Mouse (Mus musculus): ENCODE measurements around the gene Snai1. TPM values are rescaled to one million over a fixed set of nuclear protein-coding genes. Genes with fewer than 3 reads are reported as not detected.
A peak's percentile ranks its signal among the peaks of the same experiment; 100 is the strongest.

Snai1 gene
- polyA plus RNA-seq, 1 experiment from 2014 or later = 66.8 TPM

GRCm38 (mm10) chr2:167570815-167571214 is 32.8 kb downstream of the Snai1 start:
- H3K27me3 ChIP-seq (ENCODE audit: control insufficient read depth, insufficient read depth, low read length) = no peaks in the 10 kb centered on the region
- ATAC-seq (replicated peaks; ENCODE audit: insufficient number of reproducible peaks, low FRiP score, low TSS enrichment, low read depth) (no peak), DNase-seq (ENCODE audit: low spot score) (no peak)
- H3K4me3 ChIP-seq (ENCODE audit: low read depth, low read length) = no peak overlapping the region
- H3K4me1 ChIP-seq (ENCODE audit: control insufficient read depth, insufficient read depth, low read length) = no peaks in the 10 kb centered on the region
- H3K9me3 ChIP-seq (replicated peaks; ENCODE audit: control insufficient read depth, low read length) = no peaks in the 10 kb centered on the region
- WGBS = 91% methylated on average over 6 of the region's 6 CpGs
- H3K4me2 ChIP-seq (ENCODE audit: low read depth, low read length) = no peak overlapping the region
- H3K36me3 ChIP-seq (replicated peaks; ENCODE audit: control insufficient read depth, insufficient read depth, low read depth, low read length) = no peaks in the 10 kb centered on the region
- H3K9ac ChIP-seq (replicated peaks; ENCODE audit: low read length) = no peak overlapping the region
- no peak overlapping the region for H3K27ac ChIP-seq (replicated peaks; ENCODE audit: low read depth, low read length)

GRCm38 (mm10) chr2:167571442-167572220 is 33.6 kb downstream of the Snai1 start:
- Histone ChIP-seq H3K27ac (replicated peaks; ENCODE audit: low read depth, low read length) (0 out of 2 replicates have a peak overlapping the region, but pooled peaks have one; percentile 0), H3K9ac (replicated peaks; ENCODE audit: low read length) (no peak overlapping the region), H3K27me3 (ENCODE audit: control insufficient read depth, insufficient read depth, low read length) (no peaks in the 10 kb centered on the region), H3K4me1 (ENCODE audit: control insufficient read depth, insufficient read depth, low read length) (no peaks in the 10 kb centered on the region), H3K9me3 (replicated peaks; ENCODE audit: control insufficient read depth, low read length) (no peaks in the 10 kb centered on the region), H3K4me2 (ENCODE audit: low read depth, low read length) (no peak overlapping the region), H3K36me3 (replicated peaks; ENCODE audit: control insufficient read depth, insufficient read depth, low read depth, low read length) (no peaks in the 10 kb centered on the region), H3K4me3 (ENCODE audit: low read depth, low read length) (no peak overlapping the region)
- DNase-seq (ENCODE audit: low spot score) (no peak), ATAC-seq (replicated peaks; ENCODE audit: insufficient number of reproducible peaks, low FRiP score, low TSS enrichment, low read depth) (no peak)
- WGBS = 88% methylated on average over 18 of the region's 18 CpGs

- no peak for DNase-seq (ENCODE audit: low spot score)
- ATAC-seq (replicated peaks; ENCODE audit: insufficient number of reproducible peaks, low FRiP score, low TSS enrichment, low read depth) = no peak
- Histone ChIP-seq H3K27ac (replicated peaks; ENCODE audit: low read depth, low read length) (no peak overlapping the region), H3K9me3 (replicated peaks; ENCODE audit: control insufficient read depth, low read length) (no peaks in the 10 kb centered on the region), H3K9ac (replicated peaks; ENCODE audit: low read length) (peak overlapping the region; percentile 3; the same call in 1 of the 2 replicates), H3K4me3 (ENCODE audit: low read depth, low read length) (no peak overlapping the region), H3K4me2 (ENCODE audit: low read depth, low read length) (no peak overlapping the region), H3K27me3 (ENCODE audit: control insufficient read depth, insufficient read depth, low read length) (no peaks in the 10 kb centered on the region), H3K4me1 (ENCODE audit: control insufficient read depth, insufficient read depth, low read length) (no peaks in the 10 kb centered on the region), H3K36me3 (replicated peaks; ENCODE audit: control insufficient read depth, insufficient read depth, low read depth, low read length) (no peaks in the 10 kb centered on the region)
- WGBS = 67% methylated on average over 9 of the region's 9 CpGs
These were observed 36.8 kb downstream of the Snai1 start for GRCm38 (mm10) chr2:167574814-167575213.

- H3K27me3 ChIP-seq (ENCODE audit: control insufficient read depth, insufficient read depth, low read length) = no peaks in the 10 kb centered on the region
- no peak overlapping the region for H3K4me3 ChIP-seq (ENCODE audit: low read depth, low read length)
- H3K4me1 ChIP-seq (ENCODE audit: control insufficient read depth, insufficient read depth, low read length) = no peaks in the 10 kb centered on the region
- ATAC-seq (replicated peaks; ENCODE audit: insufficient number of reproducible peaks, low FRiP score, low TSS enrichment, low read depth) = no peak
- H3K9me3 ChIP-seq (replicated peaks; ENCODE audit: control insufficient read depth, low read length) = no peaks in the 10 kb centered on the region
- no peak overlapping the region for H3K27ac ChIP-seq (replicated peaks; ENCODE audit: low read depth, low read length)
- no peak for DNase-seq (ENCODE audit: low spot score)
- no peak overlapping the region for H3K4me2 ChIP-seq (ENCODE audit: low read depth, low read length)
- no peak overlapping the region for H3K9ac ChIP-seq (replicated peaks; ENCODE audit: low read length)
- no peaks in the 10 kb centered on the region for H3K36me3 ChIP-seq (replicated peaks; ENCODE audit: control insufficient read depth, insufficient read depth, low read depth, low read length)
- 77% methylated on average over 7 of the region's 7 CpGs for WGBS
These were observed 37.6 kb downstream of the Snai1 start for GRCm38 (mm10) chr2:167575581-167575980.

GRCm38 (mm10) chr2:167576121-167576620 is 38.2 kb downstream of the Snai1 start:
- H3K36me3 ChIP-seq (replicated peaks; ENCODE audit: control insufficient read depth, insufficient read depth, low read depth, low read length) = no peaks in the 10 kb centered on the region
- no peaks in the 10 kb centered on the region for H3K9me3 ChIP-seq (replicated peaks; ENCODE audit: control insufficient read depth, low read length)
- no peaks in the 10 kb centered on the region for H3K4me1 ChIP-seq (ENCODE audit: control insufficient read depth, insufficient read depth, low read length)
- H3K9ac ChIP-seq (replicated peaks; ENCODE audit: low read length) = no peak overlapping the region
- no peaks in the 10 kb centered on the region for H3K27me3 ChIP-seq (ENCODE audit: control insufficient read depth, insufficient read depth, low read length)
- DNase-seq (ENCODE audit: low spot score) (no peak), ATAC-seq (replicated peaks; ENCODE audit: insufficient number of reproducible peaks, low FRiP score, low TSS enrichment, low read depth) (no peak)
- WGBS = 74% methylated on average over 8 of the region's 8 CpGs
- H3K27ac ChIP-seq (replicated peaks; ENCODE audit: low read depth, low read length) = no peak overlapping the region
- no peak overlapping the region for H3K4me2 ChIP-seq (ENCODE audit: low read depth, low read length)
- no peak overlapping the region for H3K4me3 ChIP-seq (ENCODE audit: low read depth, low read length)

GRCm38 (mm10) chr2:167577186-167577785 is 39.3 kb downstream of the Snai1 start:
- no peak overlapping the region for H3K27ac ChIP-seq (replicated peaks; ENCODE audit: low read depth, low read length)
- H3K36me3 ChIP-seq (replicated peaks; ENCODE audit: control insufficient read depth, insufficient read depth, low read depth, low read length) = no peaks in the 10 kb centered on the region
- no peaks in the 10 kb centered on the region; the same call in 1 of the 2 replicates for H3K4me1 ChIP-seq (ENCODE audit: control insufficient read depth, insufficient read depth, low read length)
- 53% methylated on average over 9 of the region's 9 CpGs for WGBS
- H3K9ac ChIP-seq (replicated peaks; ENCODE audit: low read length) = no peak overlapping the region
- no peak overlapping the region for H3K4me3 ChIP-seq (ENCODE audit: low read depth, low read length)
- no peak for DNase-seq (ENCODE audit: low spot score)
- no peaks in the 10 kb centered on the region for H3K27me3 ChIP-seq (ENCODE audit: control insufficient read depth, insufficient read depth, low read length)
- H3K4me2 ChIP-seq (ENCODE audit: low read depth, low read length) = no peak overlapping the region; the same call in 1 of the 2 replicates
- no peaks in the 10 kb centered on the region for H3K9me3 ChIP-seq (replicated peaks; ENCODE audit: control insufficient read depth, low read length)
- no peak for ATAC-seq (replicated peaks; ENCODE audit: insufficient number of reproducible peaks, low FRiP score, low TSS enrichment, low read depth)

GRCm38 (mm10) chr2:167578521-167578920 is 40.5 kb downstream of the Snai1 start:
- 42% methylated on average over 5 of the region's 5 CpGs for WGBS
- Histone ChIP-seq H3K4me3 (ENCODE audit: low read depth, low read length) (no peak overlapping the region), H3K4me1 (ENCODE audit: control insufficient read depth, insufficient read depth, low read length) (peaks cover 3% of the 10 kb centered on the region; the same call in 1 of the 2 replicates), H3K4me2 (ENCODE audit: low read depth, low read length) (no peak overlapping the region), H3K36me3 (replicated peaks; ENCODE audit: control insufficient read depth, insufficient read depth, low read depth, low read length) (no peaks in the 10 kb centered on the region), H3K27me3 (ENCODE audit: control insufficient read depth, insufficient read depth, low read length) (no peaks in the 10 kb centered on the region), H3K9me3 (replicated peaks; ENCODE audit: control insufficient read depth, low read length) (no peaks in the 10 kb centered on the region), H3K9ac (replicated peaks; ENCODE audit: low read length) (no peak overlapping the region), H3K27ac (replicated peaks; ENCODE audit: low read depth, low read length) (no peak overlapping the region)
- ATAC-seq (replicated peaks; ENCODE audit: insufficient number of reproducible peaks, low FRiP score, low TSS enrichment, low read depth) (no peak; the same call in 1 of the 2 replicates), DNase-seq (ENCODE audit: low spot score) (peak; percentile 57)
